Mouse (Mus musculus): ENCODE data around the gene Six3. TPM values are rescaled to one million over a fixed set of nuclear protein-coding genes. Genes with fewer than 3 reads are reported as not detected.

Gene Six3
- polyA plus RNA-seq, 1 experiment from 2014 or later: not detected

DNA sequence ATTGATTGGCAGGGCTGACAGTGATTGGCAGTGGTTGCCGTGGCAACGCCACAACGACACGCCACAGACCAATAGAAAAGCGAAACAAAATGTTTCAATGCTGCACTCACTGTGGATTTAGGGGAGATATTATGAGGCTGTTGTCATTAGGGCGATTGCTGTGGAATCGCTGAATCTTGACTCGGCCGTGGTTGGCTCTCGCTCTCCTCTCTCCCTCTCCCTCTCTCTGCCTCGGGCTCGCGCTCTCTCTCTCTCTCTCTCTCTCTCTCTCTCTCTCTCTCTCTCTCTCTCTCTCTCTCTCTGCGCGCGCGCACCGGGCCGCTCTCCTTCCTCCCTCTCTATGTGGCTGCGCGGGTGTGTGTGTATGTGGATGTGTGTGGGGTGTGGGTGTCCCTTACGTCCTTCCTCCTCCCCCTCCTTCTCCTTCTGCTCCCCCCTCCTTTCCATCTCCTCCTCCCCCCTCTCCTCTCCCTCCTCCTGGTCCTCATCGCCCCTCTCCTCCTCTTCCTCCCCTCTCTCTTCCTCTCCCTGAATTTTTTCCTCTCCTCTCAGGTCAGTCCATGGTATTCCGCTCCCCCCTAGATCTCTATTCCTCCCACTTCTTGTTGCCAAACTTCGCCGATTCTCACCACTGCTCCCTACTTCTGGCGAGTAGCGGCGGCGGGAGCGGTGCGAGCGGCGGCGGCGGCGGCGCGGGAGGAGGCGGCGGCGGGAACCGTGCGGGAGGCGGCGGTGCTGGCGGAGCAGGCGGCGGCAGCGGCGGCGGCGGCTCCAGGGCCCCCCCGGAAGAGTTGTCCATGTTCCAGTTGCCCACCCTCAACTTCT, 7.5 kb downstream of the Six3 start:
- H3K4me1 ChIP-seq (replicated peaks): peaks cover 33% of the 10 kb centered on the region
- H3K27me3 ChIP-seq (replicated peaks): peaks cover 90% of the 10 kb centered on the region
- H3K27ac ChIP-seq (ENCODE audit: poor library complexity, severe bottlenecking): no peak overlapping the region
- WGBS: under 1% methylated on average over 51 of the region's 54 CpGs
- no peak overlapping the region for H3K9ac ChIP-seq
- peak overlapping the region; percentile 39 for H3K4me3 ChIP-seq
- H3K4me2 ChIP-seq: peak overlapping the region; percentile 66
- H3K9me3 ChIP-seq (replicated peaks): no peaks in the 10 kb centered on the region
- H3K36me3 ChIP-seq: no peaks in the 10 kb centered on the region
- no peak for ATAC-seq (ENCODE audit: insufficient number of reproducible peaks, low FRiP score)

DNA sequence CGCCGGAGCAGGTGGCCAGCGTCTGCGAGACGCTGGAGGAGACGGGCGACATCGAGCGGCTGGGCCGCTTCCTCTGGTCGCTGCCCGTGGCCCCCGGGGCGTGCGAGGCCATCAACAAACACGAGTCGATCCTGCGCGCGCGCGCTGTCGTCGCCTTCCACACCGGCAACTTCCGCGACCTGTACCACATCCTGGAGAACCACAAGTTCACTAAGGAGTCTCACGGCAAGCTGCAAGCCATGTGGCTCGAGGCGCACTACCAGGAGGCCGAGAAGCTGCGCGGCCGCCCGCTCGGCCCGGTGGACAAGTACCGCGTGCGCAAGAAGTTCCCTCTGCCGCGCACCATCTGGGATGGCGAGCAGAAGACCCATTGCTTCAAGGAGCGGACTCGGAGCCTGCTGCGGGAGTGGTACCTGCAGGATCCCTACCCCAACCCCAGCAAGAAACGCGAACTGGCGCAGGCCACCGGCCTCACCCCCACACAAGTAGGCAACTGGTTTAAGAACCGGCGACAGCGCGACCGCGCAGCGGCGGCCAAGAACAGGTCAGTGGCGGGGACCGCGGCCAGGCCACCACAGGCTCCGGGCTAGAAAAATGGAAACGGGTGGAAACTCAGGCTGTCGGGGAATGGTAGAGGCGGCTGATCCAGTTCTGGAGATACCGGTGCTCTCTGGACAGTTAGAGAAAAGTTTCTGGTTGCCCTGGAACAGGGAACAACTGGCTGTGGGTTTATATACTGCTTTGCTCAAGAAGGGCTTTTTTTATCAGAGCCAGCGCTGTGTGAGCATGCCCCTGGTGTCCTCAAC, 8.3 kb downstream of the Six3 start:
- Histone ChIP-seq H3K9me3 (replicated peaks) (no peaks in the 10 kb centered on the region), H3K36me3 (no peaks in the 10 kb centered on the region), H3K27me3 (replicated peaks) (peaks cover 90% of the 10 kb centered on the region), H3K4me1 (replicated peaks) (peaks cover 33% of the 10 kb centered on the region), H3K27ac (ENCODE audit: poor library complexity, severe bottlenecking) (no peak overlapping the region), H3K4me3 (peak overlapping the region; percentile 39), H3K4me2 (peak overlapping the region; percentile 66), H3K9ac (no peak overlapping the region)
- no peak for ATAC-seq (ENCODE audit: insufficient number of reproducible peaks, low FRiP score)
- under 1% methylated on average over 67 of the region's 67 CpGs for WGBS

DNA sequence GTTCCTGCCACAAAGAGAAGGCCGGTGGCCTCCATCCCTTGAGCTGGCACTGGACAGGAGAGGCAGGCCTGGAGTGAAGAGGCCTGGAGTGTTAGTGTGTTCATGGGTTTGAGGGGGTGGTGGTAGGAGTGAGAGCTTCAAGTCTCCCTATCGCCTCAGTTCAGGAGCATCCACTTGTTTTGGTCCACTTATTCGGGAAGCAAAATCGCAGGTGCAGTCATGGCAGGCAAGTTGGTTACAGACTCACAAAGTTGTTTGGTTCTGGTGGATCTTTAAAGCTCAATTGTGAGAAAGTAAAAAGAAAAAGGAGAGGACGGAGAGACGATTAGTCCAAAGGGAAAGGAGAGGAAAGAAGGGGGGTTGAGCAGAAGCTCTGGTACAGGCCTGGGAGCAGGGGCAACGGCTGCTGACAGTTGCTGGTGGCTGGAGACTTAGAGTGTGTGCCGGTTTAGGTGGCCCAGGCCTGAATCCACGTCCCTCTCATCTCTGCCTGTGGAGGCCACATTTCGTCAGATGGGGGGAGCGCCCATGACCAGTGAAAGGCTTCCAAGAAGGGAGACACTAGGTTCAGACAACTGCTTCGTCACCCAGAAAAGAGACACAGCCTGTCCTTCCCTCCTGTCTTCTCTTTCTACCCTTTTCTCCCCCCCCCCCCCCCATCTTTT, 9.2 kb downstream of the Six3 start:
- Histone ChIP-seq H3K27ac (ENCODE audit: poor library complexity, severe bottlenecking) (no peak overlapping the region), H3K9me3 (replicated peaks) (no peaks in the 10 kb centered on the region), H3K9ac (no peak overlapping the region), H3K27me3 (replicated peaks) (peaks cover 90% of the 10 kb centered on the region), H3K4me3 (no peak overlapping the region), H3K4me2 (no peak overlapping the region), H3K36me3 (no peaks in the 10 kb centered on the region), H3K4me1 (replicated peaks) (peaks cover 32% of the 10 kb centered on the region)
- ATAC-seq (ENCODE audit: insufficient number of reproducible peaks, low FRiP score): no peak
- WGBS: 7% methylated on average over 12 of the region's 12 CpGs

DNA sequence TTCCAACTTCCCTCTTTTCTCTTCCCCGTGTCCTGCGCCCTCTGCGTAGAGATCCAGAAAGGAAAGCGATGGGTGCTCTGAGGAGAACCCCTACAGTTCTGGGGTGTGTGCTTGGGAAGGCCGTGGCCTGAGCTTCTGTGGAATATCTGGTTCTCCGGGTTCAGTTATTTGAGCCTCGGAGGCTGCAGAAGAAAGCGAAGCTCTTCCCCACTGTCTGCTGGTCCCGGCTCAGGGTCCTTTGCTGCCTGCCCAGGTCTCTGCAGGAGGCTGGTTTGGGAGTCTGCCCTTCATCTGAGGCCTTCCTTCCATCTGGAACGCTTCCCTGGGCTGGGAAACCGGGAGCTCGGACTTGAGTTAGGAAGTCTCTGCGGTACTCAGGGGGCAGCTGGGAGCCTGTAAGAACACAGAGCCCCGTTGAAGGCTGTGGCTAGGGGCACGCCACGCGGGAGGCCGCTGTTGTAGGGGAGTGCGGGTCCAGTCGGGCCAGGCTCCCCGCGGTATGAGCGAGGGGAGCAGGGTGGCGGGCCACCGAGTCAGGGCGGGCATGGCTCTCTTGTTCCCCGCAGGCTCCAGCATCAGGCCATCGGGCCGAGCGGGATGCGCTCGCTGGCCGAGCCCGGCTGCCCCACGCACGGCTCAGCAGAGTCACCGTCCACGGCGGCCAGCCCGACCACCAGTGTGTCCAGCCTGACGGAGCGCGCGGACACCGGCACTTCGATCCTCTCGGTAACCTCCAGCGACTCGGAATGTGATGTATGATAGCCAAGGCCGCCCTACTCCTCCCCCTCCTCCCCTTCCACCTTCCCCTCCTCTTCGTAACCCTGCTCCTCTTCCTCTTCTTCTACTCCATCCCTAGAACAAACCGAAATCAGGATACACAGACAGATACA, 10.0 kb downstream of the Six3 start:
- peak overlapping the region; percentile 19; the same call in 1 of the 2 replicates for H3K4me3 ChIP-seq

DNA sequence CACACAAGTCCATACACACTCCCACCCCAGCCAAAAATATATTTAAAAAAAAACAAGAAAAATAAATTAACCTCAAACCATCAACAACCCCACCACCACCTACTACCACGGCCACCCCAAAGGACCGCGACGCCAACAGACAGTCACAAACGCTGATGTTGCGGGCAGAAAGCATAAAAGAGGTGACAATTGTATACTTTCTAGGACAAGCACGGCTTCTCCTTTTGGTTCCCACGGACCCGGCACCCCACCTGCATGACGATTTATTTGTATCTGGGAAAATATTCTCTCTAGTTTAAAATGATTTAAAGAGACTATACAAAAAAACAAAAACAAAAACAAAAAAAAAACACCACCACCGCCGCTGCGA, 10.6 kb downstream of the Six3 start:
- 1% methylated on average over 13 of the region's 13 CpGs for WGBS
- peaks cover 90% of the 10 kb centered on the region for H3K27me3 ChIP-seq (replicated peaks)
- H3K4me3 ChIP-seq: 0 out of 2 replicates have a peak overlapping the region, but pooled peaks have one; percentile 19
- H3K9ac ChIP-seq: no peak overlapping the region
- H3K36me3 ChIP-seq: no peaks in the 10 kb centered on the region
- H3K27ac ChIP-seq (ENCODE audit: poor library complexity, severe bottlenecking): no peak overlapping the region
- H3K9me3 ChIP-seq (replicated peaks): no peaks in the 10 kb centered on the region
- peaks cover 22% of the 10 kb centered on the region for H3K4me1 ChIP-seq (replicated peaks)
- no peak overlapping the region; the same call in 1 of the 2 replicates for H3K4me2 ChIP-seq
- no peak for ATAC-seq (ENCODE audit: insufficient number of reproducible peaks, low FRiP score)

More for the DNA sequence above, 10.0 kb downstream of the Six3 start:
- H3K27me3 ChIP-seq (replicated peaks): peaks cover 90% of the 10 kb centered on the region
- peak overlapping the region; percentile 35 for H3K4me2 ChIP-seq
- peaks cover 24% of the 10 kb centered on the region for H3K4me1 ChIP-seq (replicated peaks)
- no peak for ATAC-seq (ENCODE audit: insufficient number of reproducible peaks, low FRiP score)
- H3K27ac ChIP-seq (ENCODE audit: poor library complexity, severe bottlenecking): no peak overlapping the region
- WGBS: under 1% methylated on average over 49 of the region's 52 CpGs
- H3K36me3 ChIP-seq: no peaks in the 10 kb centered on the region
- H3K9ac ChIP-seq: no peak overlapping the region
- no peaks in the 10 kb centered on the region for H3K9me3 ChIP-seq (replicated peaks)

DNA sequence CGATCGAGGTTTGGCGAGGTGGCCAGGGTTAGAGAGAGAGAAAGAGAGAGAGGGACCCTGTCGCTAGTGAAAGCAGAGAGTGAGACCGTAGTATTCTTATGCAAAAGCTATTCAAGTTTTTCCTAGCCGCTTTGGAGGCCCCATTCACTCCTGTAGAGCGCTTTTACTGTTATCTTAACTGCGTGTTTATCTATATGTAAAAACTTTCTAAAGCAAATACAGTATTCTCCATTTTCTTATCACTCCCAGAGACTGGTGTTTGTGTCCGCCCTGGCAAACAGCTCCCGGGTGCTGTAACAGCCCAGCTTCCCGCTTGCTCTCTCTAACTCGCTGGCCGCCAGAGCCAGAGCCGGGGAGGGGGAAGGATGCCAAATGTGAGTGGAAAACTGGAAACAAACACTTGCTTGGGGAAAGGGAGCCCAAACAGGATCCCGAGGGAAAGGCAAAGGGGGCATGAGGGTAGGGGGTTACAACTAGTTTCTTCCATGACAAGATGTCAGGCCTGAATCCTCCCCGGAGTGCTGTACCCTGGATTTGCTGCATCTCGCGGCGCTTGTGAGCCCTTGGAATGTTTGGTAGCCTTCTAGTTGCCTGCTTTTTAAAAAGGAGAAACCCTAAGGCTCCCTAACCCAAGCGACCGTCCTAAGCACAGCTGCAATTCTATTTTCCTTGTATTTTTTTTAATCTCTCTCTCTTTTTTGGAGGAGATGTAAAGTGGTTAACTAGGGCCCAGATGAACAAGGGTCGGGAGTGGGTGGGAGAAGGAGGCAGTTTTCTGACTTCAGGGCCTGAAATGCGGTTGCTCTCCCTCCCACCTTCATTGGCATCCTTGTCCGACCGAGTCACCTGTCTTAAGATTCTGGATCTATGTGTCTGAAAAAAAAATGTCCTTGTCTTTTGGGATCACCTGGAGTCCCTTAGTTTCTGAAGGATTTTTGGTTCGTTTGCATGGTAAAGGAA, 11.9 kb downstream of the Six3 start:
- Histone ChIP-seq H3K9me3 (replicated peaks) (no peaks in the 10 kb centered on the region), H3K4me3 (no peak overlapping the region), H3K4me2 (no peak overlapping the region), H3K27me3 (replicated peaks) (peaks cover 90% of the 10 kb centered on the region), H3K4me1 (replicated peaks) (peaks cover 22% of the 10 kb centered on the region), H3K36me3 (no peaks in the 10 kb centered on the region), H3K9ac (no peak overlapping the region), H3K27ac (ENCODE audit: poor library complexity, severe bottlenecking) (no peak overlapping the region)
- no peak for ATAC-seq (ENCODE audit: insufficient number of reproducible peaks, low FRiP score)
- WGBS: under 1% methylated on average over 26 of the region's 26 CpGs

DNA sequence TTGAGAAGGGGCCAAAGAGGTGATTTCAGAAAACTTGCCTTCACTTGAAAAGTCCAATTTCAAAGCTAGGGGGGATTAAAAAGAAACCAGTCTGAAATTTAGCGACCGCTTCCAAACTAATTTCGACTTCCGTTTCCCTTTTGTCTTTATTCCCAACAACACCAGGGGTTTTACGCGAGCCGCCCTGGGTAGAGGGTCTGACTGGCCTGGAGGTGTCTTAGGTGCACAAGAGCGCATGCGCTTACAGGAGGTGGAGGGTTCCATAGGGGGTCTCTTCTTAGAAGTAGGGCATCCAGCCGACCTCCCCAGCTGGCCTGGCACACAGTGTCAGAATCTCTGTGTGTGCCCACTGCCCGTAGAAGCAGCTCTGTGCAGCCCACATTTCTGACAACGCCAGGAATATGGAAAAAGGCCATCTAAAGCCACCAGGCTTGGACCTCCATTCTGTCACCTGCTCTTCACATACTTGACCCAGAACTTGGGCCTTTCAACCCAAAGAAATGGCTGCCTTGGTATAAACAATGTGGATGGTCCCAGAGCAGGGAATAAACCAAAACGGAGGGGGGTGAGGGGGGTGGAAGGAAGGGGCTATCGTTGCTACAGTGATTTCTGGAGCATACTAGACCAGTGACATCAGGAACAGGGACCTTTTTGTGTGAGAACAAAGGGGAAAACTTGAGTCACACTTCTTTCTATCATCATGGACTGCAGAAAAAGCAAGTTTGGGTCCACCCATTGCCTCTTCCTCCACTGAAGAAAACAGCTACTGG, 12.9 kb downstream of the Six3 start:
- 3% methylated on average over 14 of the region's 14 CpGs for WGBS
- H3K27ac ChIP-seq (ENCODE audit: poor library complexity, severe bottlenecking): no peak overlapping the region
- H3K4me1 ChIP-seq (replicated peaks): peaks cover 14% of the 10 kb centered on the region
- no peaks in the 10 kb centered on the region for H3K36me3 ChIP-seq
- H3K4me2 ChIP-seq: no peak overlapping the region
- H3K9ac ChIP-seq: no peak overlapping the region
- no peak for ATAC-seq (ENCODE audit: insufficient number of reproducible peaks, low FRiP score)
- H3K9me3 ChIP-seq (replicated peaks): no peaks in the 10 kb centered on the region
- no peak overlapping the region for H3K4me3 ChIP-seq
- H3K27me3 ChIP-seq (replicated peaks): peaks cover 91% of the 10 kb centered on the region

DNA sequence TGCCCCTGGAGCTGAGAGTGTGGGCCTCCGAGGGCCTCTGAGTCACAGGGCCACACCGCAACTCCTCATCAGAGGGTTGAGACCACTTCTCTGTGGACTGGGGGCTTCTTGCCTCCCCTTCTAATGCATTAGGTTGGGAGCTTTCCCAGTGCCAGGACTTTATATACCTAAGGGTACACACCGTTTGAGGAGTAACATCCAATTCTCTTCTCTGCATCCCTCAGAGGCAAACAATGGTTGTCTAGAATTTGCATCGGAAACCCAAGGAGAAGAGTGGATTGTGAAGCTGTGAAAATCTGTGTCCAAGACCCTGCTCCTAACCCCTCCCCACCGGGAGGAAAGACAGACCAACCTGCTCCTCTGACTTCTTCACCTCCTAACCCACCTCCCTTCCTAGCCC, 14.3 kb downstream of the Six3 start:
- ATAC-seq (ENCODE audit: insufficient number of reproducible peaks, low FRiP score): no peak
- Histone ChIP-seq H3K27me3 (replicated peaks) (peaks cover 91% of the 10 kb centered on the region), H3K4me2 (no peak overlapping the region), H3K9ac (no peak overlapping the region), H3K4me3 (no peak overlapping the region), H3K9me3 (replicated peaks) (no peaks in the 10 kb centered on the region), H3K36me3 (no peaks in the 10 kb centered on the region), H3K27ac (ENCODE audit: poor library complexity, severe bottlenecking) (no peak overlapping the region), H3K4me1 (replicated peaks) (peaks cover 7% of the 10 kb centered on the region)
- WGBS: 24% methylated on average over 5 of the region's 5 CpGs

DNA sequence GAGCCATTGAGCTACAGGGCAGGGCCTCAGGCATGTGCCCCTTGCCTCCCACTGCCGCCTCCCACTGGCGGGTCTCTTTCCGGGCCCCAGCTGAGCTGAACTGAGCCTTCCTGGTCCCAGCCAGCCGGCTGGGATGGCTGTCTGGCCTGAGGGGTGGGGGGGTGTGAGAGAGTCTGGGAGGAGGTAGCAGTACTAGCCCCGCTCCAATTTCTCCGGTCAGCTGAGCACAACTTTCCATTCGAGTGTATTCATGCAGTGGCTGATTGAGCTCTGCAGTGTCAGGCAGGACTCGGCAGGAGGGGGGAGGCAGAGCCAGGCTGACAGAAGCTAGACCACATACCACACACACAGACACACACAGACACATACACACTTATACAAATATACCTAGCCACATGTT, 15.4 kb downstream of the Six3 start:
- no peak overlapping the region for H3K9ac ChIP-seq
- H3K27ac ChIP-seq (ENCODE audit: poor library complexity, severe bottlenecking): no peak overlapping the region
- ATAC-seq (ENCODE audit: insufficient number of reproducible peaks, low FRiP score): no peak
- 15% methylated on average over 8 of the region's 8 CpGs for WGBS
- peaks cover 89% of the 10 kb centered on the region for H3K27me3 ChIP-seq (replicated peaks)
- H3K36me3 ChIP-seq: no peaks in the 10 kb centered on the region
- H3K4me2 ChIP-seq: no peak overlapping the region
- H3K4me3 ChIP-seq: no peak overlapping the region
- no peaks in the 10 kb centered on the region for H3K4me1 ChIP-seq (replicated peaks)
- no peaks in the 10 kb centered on the region for H3K9me3 ChIP-seq (replicated peaks)
